Mouse (Mus musculus) hindbrain, embryonic 13.5 days (tissue): ENCODE data around the gene Frs2. TPM values are rescaled to one million over a fixed set of nuclear protein-coding genes. Genes with fewer than 3 reads are reported as not detected.

Experiments
- ATAC-seq: fragments of 200-750 bp; cut with Nextera tagmentation; 2 replicates; pipeline ENCODE4 v1.8.0; 2017; ENCODE audit warnings: moderate TSS enrichment; ENCODE audit not compliant: low FRiP score
- H3K27ac ChIP-seq: fragments of 300-500 bp; sonication (generic); 2 replicates; pipeline ENCODE4 v1.5.1; 2015; ENCODE audit warnings: inconsistent platforms, mild to moderate bottlenecking, moderate library complexity
- H3K27me3 ChIP-seq: fragments of 300-500 bp; sonication (generic); 2 replicates; pipeline ENCODE4 v1.6.1; 2015; ENCODE audit warnings: mild to moderate bottlenecking, inconsistent platforms
- H3K36me3 ChIP-seq: fragments of 300-500 bp; sonication (generic); 2 replicates; pipeline ENCODE4 v1.6.1; 2015; ENCODE audit warnings: mild to moderate bottlenecking, inconsistent platforms
- H3K4me1 ChIP-seq: fragments of 300-500 bp; sonication (generic); replicated peaks from 2 replicates; pipeline ENCODE4 v1.6.1; 2015; ENCODE audit warnings: inconsistent platforms
- H3K4me2 ChIP-seq: fragments of 300-500 bp; sonication (generic); 2 replicates; pipeline ENCODE4 v1.6.1; 2015; ENCODE audit warnings: inconsistent platforms, mild to moderate bottlenecking, moderate library complexity
- H3K4me3 ChIP-seq: fragments of 300-500 bp; sonication (generic); 2 replicates; pipeline ENCODE4 v1.5.1; 2015; ENCODE audit warnings: mild to moderate bottlenecking, inconsistent platforms
- H3K9ac ChIP-seq: fragments of 300-500 bp; sonication (generic); 2 replicates; pipeline ENCODE4 v1.6.1; 2015; ENCODE audit warnings: mild to moderate bottlenecking, inconsistent platforms
- H3K9me3 ChIP-seq: fragments of 300-500 bp; sonication (generic); 2 replicates; pipeline ENCODE4 v1.6.1; 2016; ENCODE audit warnings: inconsistent platforms
- WGBS: fragments of 180-500 bp; shearing (Covaris S2); methylation state at CpG from one replicate; pipeline ENCODE4 v1.1.7; 2015; 5-methylcytosine and 5-hydroxymethylcytosine counted together
- polyA plus RNA-seq: library from polyadenylated mRNA; unstranded; fragments of >200 nt; fragmentation: Nextera tagmentation; extraction: Ambion mirVana; gene quantifications from 2 replicates; pipeline ENCODE4 v1.2.1, GENCODE M21; 2015

Gene Frs2
- polyA plus RNA-seq, 1 experiment from 2014 or later, result 18.6 TPM

DNA sequence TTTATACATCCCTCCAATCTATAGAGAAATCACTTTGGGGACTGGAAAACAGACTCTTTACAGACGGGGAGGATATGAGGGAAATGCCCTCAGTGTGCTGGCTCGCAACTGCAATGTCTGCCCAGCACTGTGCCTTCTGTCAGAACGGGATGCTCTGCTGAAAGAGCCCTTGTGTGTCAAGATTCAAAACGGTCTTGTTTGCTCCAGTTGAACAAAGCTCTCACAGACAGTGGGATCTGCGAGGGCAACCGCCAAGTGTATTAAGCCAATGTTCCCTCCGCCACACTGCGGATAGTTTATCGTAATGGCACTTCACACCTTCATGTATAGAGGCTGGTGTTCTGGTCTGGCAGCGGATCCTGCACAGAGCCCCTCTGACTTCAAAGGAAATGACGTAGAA lies 14.3 kb upstream of the Frs2 start:
- no peaks in the 10 kb centered on the region for H3K27me3 ChIP-seq
- WGBS, result 62% methylated on average over 11 of the region's 11 CpGs
- H3K9ac ChIP-seq, result no peak overlapping the region
- H3K4me3 ChIP-seq, result no peak overlapping the region
- ATAC-seq, result no peak
- H3K27ac ChIP-seq, result no peak overlapping the region
- H3K36me3 ChIP-seq, result no peaks in the 10 kb centered on the region
- H3K4me1 ChIP-seq, result peaks cover 3% of the 10 kb centered on the region; the same call in 1 of the 2 replicates
- no peaks in the 10 kb centered on the region for H3K9me3 ChIP-seq
- peak overlapping the region; percentile 20 for H3K4me2 ChIP-seq

DNA sequence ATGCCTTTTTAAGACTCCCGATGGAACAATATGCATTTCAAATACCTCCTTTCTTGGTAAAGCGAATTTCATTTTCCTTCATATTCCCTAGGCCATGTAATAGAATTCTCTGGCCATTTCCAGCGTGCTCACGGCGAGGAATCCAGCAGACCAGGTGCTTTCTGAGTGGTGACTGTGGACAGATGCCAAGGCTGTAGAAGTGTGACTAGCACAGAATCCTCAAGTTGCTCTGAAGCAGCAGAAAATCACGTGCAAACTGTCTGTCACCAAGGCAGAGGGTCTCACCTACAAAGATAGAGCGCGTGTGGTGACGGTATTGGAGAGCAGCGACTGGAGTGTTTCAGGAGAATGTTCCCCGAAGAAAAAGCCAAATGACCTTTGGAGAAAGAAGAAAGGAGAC lies 11.8 kb upstream of the Frs2 start:
- Histone ChIP-seq H3K4me1 (peaks cover 3% of the 10 kb centered on the region; the same call in 1 of the 2 replicates), H3K36me3 (no peaks in the 10 kb centered on the region), H3K27ac (no peak overlapping the region), H3K27me3 (no peaks in the 10 kb centered on the region), H3K4me2 (no peak overlapping the region), H3K9ac (no peak overlapping the region), H3K4me3 (no peak overlapping the region), H3K9me3 (no peaks in the 10 kb centered on the region)
- 83% methylated on average over 11 of the region's 11 CpGs for WGBS
- ATAC-seq, result no peak

DNA sequence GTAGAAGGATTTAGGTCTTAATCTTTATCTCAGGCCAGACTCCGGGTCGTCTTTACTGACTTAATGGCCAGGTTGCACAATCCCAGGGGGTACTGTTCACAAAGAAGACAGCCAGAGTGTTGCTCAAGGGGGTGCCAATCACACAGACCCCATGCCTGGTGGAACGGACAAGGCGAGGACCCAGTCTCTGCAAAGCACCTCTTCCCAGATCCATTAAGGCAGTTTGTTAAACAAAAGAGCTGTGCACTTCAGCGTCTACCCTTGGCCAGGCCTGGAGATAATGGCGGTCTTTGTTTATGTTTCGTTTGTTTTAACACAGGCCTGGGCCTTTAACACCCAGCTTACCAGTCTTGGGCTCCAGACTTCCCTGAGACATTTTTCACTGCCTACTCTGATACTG lies 3.9 kb upstream of the Frs2 start:
- H3K27ac ChIP-seq, result no peak overlapping the region
- H3K4me3 ChIP-seq, result no peak overlapping the region
- no peak overlapping the region for H3K9ac ChIP-seq
- H3K4me2 ChIP-seq, result no peak overlapping the region
- no peaks in the 10 kb centered on the region for H3K9me3 ChIP-seq
- 12% methylated on average over 7 of the region's 7 CpGs for WGBS
- ATAC-seq, result no peak
- H3K27me3 ChIP-seq, result peaks cover 14% of the 10 kb centered on the region
- H3K36me3 ChIP-seq, result no peaks in the 10 kb centered on the region
- peaks cover 23% of the 10 kb centered on the region for H3K4me1 ChIP-seq

DNA sequence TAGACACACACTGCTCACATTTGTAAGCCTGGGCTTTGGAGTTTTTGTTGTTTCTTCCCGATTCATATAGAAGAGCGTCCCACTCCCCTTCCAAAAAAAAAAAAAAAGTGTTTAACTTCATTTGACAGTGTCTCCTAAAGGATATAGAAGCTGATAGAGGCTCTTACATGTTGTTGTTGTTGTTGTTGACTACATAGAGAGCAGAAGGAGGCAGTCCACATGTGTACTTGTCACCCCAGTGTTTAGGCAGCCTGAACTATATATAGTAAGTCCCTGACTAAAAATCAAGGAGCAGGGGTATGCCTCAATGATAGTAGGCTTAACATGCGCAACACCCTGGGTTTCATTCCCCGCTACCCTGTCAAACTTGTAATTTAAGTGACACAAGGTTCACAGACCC lies 3.3 kb upstream of the Frs2 start:
- no peak overlapping the region for H3K4me3 ChIP-seq
- no peaks in the 10 kb centered on the region for H3K9me3 ChIP-seq
- H3K4me2 ChIP-seq, result no peak overlapping the region
- peaks cover 27% of the 10 kb centered on the region for H3K4me1 ChIP-seq
- ATAC-seq, result no peak
- H3K9ac ChIP-seq, result no peak overlapping the region
- 53% methylated on average over 4 of the region's 4 CpGs for WGBS
- no peak overlapping the region for H3K27ac ChIP-seq
- no peaks in the 10 kb centered on the region for H3K36me3 ChIP-seq
- H3K27me3 ChIP-seq, result peaks cover 14% of the 10 kb centered on the region

DNA sequence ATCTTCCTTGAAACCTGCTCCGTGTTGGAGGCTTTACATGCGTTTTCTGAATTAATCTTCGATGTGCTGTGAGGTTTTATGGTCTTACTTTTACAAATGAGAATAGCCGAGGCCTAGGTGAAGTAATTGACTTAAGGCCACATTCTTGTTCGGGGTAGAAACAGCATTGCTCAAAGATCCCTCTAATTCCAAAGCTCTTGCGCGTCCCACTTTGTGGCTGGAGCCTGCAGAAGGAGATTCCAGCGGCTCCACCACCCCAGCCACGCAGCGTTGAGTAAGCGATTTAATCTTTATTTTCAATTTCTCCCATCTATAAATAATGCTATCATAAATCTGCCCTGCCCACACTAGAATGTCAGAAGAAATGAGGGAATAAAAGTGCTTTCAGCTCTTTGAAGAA lies 2.9 kb upstream of the Frs2 start:
- ATAC-seq, result no peak
- no peak overlapping the region for H3K9ac ChIP-seq
- no peak overlapping the region for H3K27ac ChIP-seq
- no peak overlapping the region for H3K4me3 ChIP-seq
- H3K4me1 ChIP-seq, result peaks cover 32% of the 10 kb centered on the region
- no peaks in the 10 kb centered on the region for H3K9me3 ChIP-seq
- 13% methylated on average over 11 of the region's 11 CpGs for WGBS
- peaks cover 14% of the 10 kb centered on the region for H3K27me3 ChIP-seq
- H3K36me3 ChIP-seq, result no peaks in the 10 kb centered on the region
- H3K4me2 ChIP-seq, result no peak overlapping the region

DNA sequence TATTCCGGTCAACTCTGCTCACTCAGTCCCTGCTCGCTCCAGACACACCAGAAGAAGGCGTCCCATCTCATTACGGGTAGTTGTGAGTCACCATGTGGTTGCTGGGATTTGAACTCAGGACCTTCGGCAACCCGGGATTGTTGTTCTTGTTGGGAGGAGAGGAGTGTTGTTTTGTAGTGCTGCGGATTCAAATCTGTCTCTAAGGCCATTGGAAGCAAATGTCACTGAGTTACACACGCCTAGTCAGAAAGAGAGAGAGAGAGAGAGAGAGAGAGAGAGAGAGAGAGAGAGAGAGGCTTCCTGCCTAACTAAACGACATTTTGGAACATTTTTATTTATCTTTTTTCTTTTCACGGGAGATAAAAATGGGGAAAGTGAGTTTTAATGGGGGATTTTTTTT lies 2.4 kb upstream of the Frs2 start:
- no peaks in the 10 kb centered on the region for H3K36me3 ChIP-seq
- H3K4me2 ChIP-seq, result peak overlapping the region; percentile 80; the same call in 1 of the 2 replicates
- H3K9me3 ChIP-seq, result no peaks in the 10 kb centered on the region
- 19% methylated on average over 10 of the region's 10 CpGs for WGBS
- H3K4me1 ChIP-seq, result peaks cover 35% of the 10 kb centered on the region
- no peak overlapping the region for H3K4me3 ChIP-seq
- no peak for ATAC-seq
- H3K27ac ChIP-seq, result no peak overlapping the region
- no peak overlapping the region for H3K9ac ChIP-seq
- peaks cover 14% of the 10 kb centered on the region for H3K27me3 ChIP-seq

DNA sequence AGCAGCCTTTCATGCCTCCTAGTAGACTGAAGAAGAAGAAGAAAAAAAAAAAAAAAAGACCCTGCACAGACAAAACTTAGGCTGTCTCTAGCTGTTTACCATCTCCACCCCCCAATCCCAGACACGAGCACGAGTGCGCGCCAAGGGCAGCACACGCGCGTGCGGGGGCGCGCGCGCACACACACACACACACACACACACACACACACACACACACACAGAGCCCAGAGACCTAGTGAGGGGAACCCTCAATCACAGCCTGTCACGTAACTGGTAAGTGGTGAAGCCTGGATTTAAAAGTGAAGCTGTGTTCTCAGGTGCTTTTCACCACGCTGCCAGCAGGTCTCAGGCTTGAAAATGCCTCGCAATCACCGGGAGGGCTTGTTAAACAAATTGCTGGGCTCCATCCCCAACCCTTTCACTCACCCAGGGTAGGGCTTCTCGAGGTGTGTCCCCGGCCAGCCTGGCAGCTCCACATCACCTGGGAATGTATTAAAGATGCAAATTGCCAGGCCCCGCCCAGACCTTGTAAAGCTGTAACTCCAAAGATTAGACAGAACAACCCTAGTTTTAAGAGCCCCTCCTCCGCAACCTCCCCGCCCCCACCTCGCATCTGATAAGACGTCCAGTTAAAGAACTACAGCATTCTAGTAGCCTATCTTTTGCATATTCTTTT lies 1.7 kb upstream of the Frs2 start:
- H3K4me2 ChIP-seq, result peak overlapping the region; percentile 80
- H3K27ac ChIP-seq, result no peak overlapping the region
- ATAC-seq, result no peak
- H3K4me1 ChIP-seq, result peaks cover 42% of the 10 kb centered on the region
- 1% methylated on average over 23 of the region's 23 CpGs for WGBS
- peaks cover 14% of the 10 kb centered on the region for H3K27me3 ChIP-seq
- no peaks in the 10 kb centered on the region for H3K9me3 ChIP-seq
- H3K36me3 ChIP-seq, result no peaks in the 10 kb centered on the region
- H3K9ac ChIP-seq, result peak overlapping the region; percentile 21
- peak overlapping the region; percentile 99 for H3K4me3 ChIP-seq

DNA sequence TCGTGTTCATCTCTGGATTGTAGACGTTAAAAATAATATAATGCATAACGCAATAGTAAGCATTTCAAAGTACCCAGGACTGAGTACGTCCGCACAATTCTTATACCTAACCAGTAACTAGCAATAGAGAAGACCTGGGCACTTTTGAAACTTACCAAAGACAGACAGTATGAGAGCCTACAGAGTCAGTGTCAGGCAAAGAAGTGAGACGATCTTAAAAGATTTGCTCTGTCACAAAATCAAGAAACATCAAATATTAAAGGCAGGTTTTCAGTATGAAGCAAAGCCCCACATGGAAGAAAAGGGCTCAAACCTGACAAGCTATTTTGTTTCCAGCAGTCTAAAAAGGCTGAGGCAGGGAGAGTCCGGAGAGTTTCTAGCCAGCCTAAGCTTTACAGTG lies 907 bp upstream of the Frs2 start:
- 17% methylated on average over 7 of the region's 7 CpGs for WGBS
- Histone ChIP-seq H3K4me2 (peak overlapping the region; percentile 80), H3K4me3 (peak overlapping the region; percentile 99), H3K27me3 (peaks cover 14% of the 10 kb centered on the region), H3K9me3 (no peaks in the 10 kb centered on the region), H3K27ac (no peak overlapping the region), H3K9ac (no peak overlapping the region), H3K4me1 (peaks cover 47% of the 10 kb centered on the region), H3K36me3 (no peaks in the 10 kb centered on the region)
- no peak for ATAC-seq

DNA sequence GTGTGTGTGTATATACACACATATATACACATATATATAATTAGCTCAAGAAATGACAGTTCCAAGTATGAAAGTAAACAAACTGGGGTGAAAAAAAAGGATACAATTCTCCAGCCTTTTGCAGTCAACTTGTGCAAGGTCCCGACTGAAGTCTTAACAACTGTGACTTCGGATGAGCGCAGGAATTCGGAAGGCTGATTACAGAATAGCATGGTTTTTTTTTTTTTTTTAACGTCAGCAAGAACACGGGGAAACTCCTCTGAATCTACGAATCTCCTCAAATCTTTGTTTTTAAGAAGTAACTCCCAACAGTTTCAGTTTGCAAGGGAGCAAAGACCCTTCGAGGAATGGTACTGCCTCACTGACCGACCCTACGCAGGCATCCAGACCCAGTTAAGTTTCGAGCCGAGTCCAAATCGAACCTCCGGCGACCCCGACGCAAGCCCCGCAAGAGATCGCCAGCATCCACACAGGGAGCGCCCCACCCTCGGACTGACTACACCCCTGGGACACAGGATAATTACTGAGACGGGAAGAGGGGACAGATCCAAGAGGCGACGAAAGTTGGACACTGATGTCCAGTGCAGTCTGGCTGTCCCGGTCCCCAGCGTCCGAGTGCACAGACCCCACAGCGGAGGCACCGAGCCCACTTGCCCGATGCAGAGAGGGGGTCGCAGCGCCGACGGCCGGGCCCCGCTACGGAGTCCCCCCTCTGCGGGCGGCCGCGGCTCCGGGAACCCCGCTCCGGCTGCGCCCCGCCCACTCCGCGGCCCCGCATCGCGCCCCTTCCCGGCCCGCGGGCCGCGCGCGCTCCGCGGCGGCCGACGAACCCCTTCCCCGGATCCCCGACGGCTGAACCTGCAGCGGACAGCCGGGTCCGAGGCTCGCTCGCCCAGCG lies 622 bp downstream of the Frs2 start:
- Histone ChIP-seq H3K27me3 (peaks cover 14% of the 10 kb centered on the region), H3K9me3 (no peaks in the 10 kb centered on the region), H3K4me2 (peak overlapping the region; percentile 80), H3K9ac (peak overlapping the region; percentile 96), H3K4me1 (peaks cover 51% of the 10 kb centered on the region), H3K27ac (peak overlapping the region; percentile 91), H3K36me3 (no peaks in the 10 kb centered on the region), H3K4me3 (peak overlapping the region; percentile 99)
- peak; percentile 55 for ATAC-seq
- WGBS, result under 1% methylated on average over 59 of the region's 72 CpGs

DNA sequence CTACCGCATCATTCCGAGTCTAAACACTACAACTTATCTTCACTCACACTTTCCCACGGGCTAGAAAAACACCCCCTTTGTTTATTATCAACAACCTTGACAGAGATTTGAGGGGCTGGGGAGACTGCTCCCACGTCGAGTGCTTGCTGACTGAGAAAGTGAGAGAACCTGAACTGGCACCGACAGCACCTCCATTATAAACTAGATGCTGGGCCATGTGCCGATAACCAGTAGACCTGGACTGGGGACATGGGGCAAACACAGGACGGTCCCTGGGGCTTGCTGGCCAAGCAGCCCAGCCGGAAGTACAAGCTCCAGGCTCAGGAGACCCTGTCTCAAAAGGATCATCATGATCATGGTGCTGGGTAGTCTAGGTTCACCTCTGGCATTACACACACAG lies 1.9 kb downstream of the Frs2 start:
- H3K4me1 ChIP-seq, result peaks cover 47% of the 10 kb centered on the region

DNA sequence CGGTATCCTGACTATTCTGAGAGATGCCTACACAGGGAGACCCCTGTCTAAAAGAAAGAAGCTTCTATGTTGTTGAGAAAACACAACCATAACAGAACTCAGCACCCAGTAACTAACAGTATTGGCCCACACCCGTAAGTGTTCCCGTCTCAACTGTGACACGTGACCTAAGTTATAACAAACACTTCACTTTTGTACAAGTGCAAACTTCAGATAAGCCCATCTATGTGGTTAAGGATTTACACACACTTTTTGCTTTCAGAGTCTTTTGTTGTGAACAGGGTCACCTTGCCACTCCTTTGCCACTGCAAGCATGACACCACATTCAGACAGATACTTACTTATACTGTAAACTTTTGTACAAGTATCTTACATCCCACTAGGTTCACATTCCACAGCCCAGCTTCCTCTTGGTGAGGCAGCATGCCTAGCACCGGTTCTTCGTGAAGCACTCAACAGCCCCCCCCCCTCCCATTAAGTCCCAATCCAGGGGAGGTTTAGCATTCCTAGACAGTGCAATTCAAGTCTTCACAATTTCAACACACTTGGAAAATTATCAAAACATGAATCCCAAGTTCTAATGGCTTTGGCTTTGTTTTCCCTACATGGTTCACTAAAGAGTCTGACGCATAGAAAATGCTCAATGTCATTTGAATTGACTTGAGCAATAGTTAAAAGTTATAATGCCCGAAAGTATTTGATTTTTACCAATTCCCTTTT lies 2.6 kb downstream of the Frs2 start:
- no peaks in the 10 kb centered on the region for H3K9me3 ChIP-seq
- 89% methylated on average over 8 of the region's 8 CpGs for WGBS
- no peaks in the 10 kb centered on the region for H3K36me3 ChIP-seq
- H3K4me2 ChIP-seq, result 0 out of 2 replicates have a peak overlapping the region, but pooled peaks have one; percentile 10
- ATAC-seq, result no peak
- H3K27me3 ChIP-seq, result peaks cover 10% of the 10 kb centered on the region
- H3K4me3 ChIP-seq, result no peak overlapping the region
- no peak overlapping the region for H3K9ac ChIP-seq
- H3K4me1 ChIP-seq, result peaks cover 47% of the 10 kb centered on the region
- no peak overlapping the region for H3K27ac ChIP-seq

More for the DNA sequence above, 1.9 kb downstream of the Frs2 start:
- Histone ChIP-seq H3K27ac (no peak overlapping the region), H3K36me3 (no peaks in the 10 kb centered on the region), H3K4me3 (no peak overlapping the region), H3K9ac (no peak overlapping the region), H3K9me3 (no peaks in the 10 kb centered on the region), H3K4me2 (peak overlapping the region; percentile 80), H3K27me3 (peaks cover 10% of the 10 kb centered on the region)
- WGBS, result 77% methylated on average over 9 of the region's 9 CpGs
- ATAC-seq, result no peak

DNA sequence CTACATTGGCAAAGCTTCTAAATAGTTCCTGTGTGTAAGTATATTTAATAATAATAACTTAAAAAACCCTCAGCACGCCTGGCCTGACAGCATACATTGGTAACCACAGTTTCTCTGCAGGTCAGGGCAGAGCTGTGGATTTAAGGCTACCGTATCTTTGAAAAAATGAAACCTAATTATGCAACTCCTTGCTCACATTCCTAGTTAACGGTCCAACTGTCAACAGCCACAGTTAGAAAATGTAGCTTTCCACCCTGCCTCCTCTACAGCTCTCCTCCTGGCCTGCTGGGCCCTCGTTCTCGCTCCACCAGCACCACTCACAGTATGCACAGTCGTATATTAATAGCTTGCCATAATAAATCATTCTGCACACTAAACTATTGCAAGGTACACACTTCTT lies 3.7 kb downstream of the Frs2 start:
- H3K9ac ChIP-seq, result no peak overlapping the region
- H3K4me2 ChIP-seq, result no peak overlapping the region
- no peaks in the 10 kb centered on the region for H3K9me3 ChIP-seq
- peak overlapping the region; percentile 6; the same call in 1 of the 2 replicates for H3K27ac ChIP-seq
- no peak overlapping the region for H3K4me3 ChIP-seq
- H3K27me3 ChIP-seq, result 0 out of 2 replicates have a peak, but pooled peaks cover 3% of the 10 kb centered on the region
- H3K4me1 ChIP-seq, result peaks cover 39% of the 10 kb centered on the region
- H3K36me3 ChIP-seq, result no peaks in the 10 kb centered on the region
- whole genome bisulfite sequencing, result 67% methylated on average over 6 of the region's 6 CpGs
- no peak for ATAC-seq
